Mouse (Mus musculus): ENCODE measurements around the gene Dlat. TPM values are rescaled to one million over a fixed set of nuclear protein-coding genes. Genes with fewer than 3 reads are reported as not detected.
"Not testable (repeated sequence)": the region's sequence is repeated elsewhere in the genome, so short reads cannot be mapped to it uniquely, and the experiment has no call there.

Gene Dlat
- total RNA-seq, 2 experiments from 2014 or later = 122 to 124 TPM

DNA sequence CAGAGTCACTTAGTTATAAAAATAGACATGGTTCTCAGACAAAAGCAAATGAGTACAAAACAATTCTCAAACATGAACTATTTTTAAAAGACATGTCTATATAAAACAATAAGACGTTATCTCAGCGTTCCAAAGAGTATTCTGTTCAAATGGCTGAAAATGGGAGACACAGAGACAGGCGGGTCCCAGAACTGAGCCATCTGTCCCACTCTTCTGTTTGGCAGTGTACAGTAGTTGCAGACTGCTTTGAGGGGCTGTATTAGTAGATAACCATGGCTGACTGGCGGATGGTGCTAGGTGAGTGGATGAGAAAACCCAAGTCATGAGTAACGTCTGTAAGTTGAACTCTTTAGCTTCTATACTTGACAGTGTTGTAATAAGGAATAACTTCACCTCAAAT lies 5.2 kb upstream of the Dlat start:
- DNase-seq (ENCODE audit: low spot score in 2 of 2) = peak; percentile 32 to 73

DNA sequence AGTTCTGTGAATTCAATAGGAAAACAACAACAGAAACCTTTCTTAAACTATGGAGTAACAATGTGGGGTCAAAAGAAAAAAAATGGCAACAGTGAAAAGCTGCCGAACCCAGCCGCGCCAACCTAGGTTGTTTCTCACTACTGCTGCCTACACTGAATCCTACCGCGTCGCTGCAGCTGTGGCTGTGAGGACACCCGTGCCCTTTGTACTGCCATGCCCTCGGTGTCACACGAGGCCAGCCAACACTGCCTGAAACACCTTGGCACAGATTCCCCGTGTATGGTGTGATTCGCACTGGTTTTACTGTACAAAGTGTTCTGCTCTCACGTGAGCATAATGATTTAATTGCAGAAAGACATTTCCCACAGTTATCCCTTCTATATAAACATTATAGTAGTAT lies 851 bp upstream of the Dlat start:
- DNase-seq (ENCODE audit: low spot score in 2 of 2) = no peak

DNA sequence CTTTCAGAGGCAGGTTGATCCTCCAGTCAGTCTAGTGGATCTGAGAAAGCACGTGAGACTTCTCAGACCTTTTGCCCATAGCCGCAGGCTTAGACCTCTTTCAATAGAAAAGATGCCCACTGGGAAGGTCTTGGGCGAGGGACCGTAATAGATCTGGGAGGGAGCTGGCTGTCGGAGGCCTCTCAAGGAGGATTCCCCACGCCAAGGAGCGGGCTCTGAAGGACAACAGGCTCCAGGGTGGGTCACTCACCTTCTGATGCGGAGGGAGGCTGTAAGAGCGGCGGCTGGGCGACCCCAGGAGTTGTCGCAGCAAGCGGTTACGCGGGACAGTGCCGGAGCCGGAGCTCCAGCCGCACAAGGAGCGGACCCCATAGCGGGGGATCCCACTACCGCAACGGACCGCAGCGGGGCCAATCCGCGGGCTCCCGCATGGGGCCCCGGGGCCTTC lies 615 bp downstream of the Dlat start:
- no peak for DNase-seq (ENCODE audit: low spot score in 2 of 2)

GRCm38 (mm10) chr9:50658391-50658790 lies 1.2 kb downstream of the Dlat start:
- DNase-seq (ENCODE audit: low spot score in 2 of 2) = no peak

DNA sequence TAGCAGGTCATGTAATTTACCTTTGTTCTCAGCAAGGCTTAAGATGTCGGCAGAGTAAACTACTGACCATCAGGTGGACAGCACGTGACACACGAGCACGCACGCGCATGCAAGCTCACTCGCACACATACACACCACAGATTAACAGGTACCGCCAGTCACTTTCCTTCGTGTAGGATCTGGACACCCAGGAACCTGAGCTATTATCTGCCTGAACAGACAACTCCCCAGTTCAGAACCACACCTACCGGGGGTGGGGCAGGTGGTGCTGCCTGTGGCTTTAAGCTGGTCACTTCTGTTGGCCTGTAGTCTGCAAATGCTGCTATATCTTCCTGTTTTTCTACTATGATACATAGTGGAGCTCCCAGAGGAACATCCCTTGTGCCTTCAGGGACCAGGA lies 9.1 kb downstream of the Dlat start:
- no peak for DNase-seq (ENCODE audit: low spot score in 2 of 2)

GRCm38 (mm10) chr9:50646826-50647370 lies 12.7 kb downstream of the Dlat start:
- no peak for DNase-seq (ENCODE audit: low spot score in 2 of 2)

GRCm38 (mm10) chr9:50634270-50634669 lies 25.3 kb downstream of the Dlat start:
- DNase-seq (ENCODE audit: low spot score in 2 of 2) = no peak

DNA sequence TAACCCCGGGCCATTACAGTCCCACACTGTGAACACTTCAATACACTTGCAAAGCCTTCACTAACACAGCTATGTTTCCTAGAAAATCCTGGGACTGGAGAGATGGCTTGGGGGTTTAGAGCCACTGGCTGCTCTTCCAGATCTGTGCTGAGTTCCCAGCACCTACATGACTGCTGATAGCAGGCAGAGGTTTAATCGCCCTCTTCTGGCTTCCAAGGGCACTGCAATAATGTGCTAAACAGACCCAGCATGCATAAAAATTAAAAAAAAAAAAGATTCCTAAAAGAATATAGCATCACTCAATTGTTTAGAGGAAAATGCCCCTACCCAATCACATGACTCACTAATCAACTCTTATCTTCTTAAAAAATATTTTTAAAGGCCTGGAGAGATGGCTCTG lies 26.5 kb downstream of the Dlat start:
- no peak for DNase-seq (ENCODE audit: low spot score in 2 of 2)

DNA sequence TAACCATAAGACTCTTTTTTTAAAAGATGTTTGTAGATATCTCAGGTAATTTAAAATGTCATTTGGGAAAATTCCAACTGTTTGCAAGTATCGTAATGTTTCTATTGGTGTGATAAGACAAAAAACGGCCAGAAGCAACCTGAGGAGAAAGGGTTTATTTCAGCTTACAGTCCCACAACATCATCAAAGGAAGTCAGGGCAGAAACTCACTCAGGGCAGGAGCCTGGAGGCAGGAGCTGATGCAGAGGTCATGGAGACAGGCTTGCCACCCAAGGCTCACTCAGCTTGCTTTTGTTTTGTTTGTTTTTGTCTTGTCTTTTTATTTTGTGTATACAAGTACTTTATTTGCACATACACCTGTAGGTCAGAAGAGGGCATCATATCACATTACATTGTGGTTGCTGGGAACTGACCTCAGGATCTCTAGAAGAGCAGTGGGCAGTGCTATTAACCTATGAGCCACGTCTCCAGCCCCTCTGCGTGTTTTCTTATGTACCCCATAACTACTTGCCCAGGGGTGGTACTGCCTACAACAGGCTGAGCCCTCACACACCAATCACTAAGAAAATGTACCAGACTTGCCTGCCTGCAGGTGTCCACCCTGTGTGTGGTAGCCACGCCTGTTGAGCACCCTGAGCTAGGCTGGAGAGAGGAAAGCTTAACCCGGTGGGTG lies 27.4 kb downstream of the Dlat start:
- DNase-seq (ENCODE audit: low spot score in 2 of 2) = no peak

- not testable (repeated sequence) for DNase-seq (ENCODE audit: low spot score in 2 of 2)
Measured at GRCm38 (mm10) chr9:50630903-50631302, 28.7 kb downstream of the Dlat start.

- DNase-seq (ENCODE audit: low spot score in 2 of 2) = no peak
Measured at GRCm38 (mm10) chr9:50617794-50618330, 41.7 kb downstream of the Dlat start.

DNA sequence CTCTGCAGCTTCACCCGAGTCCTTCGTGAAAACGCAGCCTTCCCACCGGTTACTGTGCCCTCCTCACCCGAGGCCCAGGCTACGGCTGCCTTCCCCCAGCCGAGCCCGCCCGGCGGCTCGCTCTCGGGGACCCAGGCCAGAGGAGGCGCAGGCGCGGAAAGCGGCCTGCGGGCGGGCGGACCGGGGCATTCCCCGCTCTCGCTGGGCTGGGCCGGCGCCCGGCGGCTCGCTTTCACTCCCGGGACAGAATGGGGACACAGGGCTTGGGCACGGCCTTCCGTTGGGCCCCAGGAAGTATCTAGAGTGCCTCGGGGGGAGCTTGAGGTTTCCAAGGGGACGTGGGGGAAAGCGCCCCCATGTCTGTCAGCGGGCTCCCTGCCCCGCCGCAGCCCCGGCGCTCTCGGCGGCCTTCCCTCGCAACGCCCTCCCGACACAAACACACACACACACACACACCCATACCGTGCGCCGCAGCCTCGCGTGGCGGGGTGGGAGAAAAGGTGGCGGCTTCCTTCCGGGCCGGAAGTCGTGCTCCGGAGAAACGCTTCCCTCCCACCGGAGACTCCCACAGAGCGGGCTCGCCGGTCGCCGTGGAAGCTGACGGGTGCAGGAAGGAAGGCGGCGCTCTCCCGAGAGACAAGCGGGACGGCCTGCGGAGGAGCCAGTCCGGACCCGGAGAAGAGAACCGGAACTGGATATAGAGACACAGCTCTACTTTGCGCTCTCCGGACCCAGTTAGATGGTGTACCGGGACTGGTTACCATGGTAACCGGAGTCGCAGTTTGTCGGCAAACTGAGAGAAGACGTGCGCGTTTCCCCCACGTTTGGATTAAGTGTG lies 42.6 kb downstream of the Dlat start, which contains the start of the genes Pih1d2 and Nkapd1:
Gene Pih1d2, plus strand, starts transcription at position 556 of the 838 bp plus-strand sequence.
Gene Nkapd1, minus strand, starts transcription at position 699 of the 838 bp plus-strand sequence.
- peak; percentile 83 to 95 for DNase-seq (ENCODE audit: low spot score in 2 of 2)

GRCm38 (mm10) chr9:50616161-50616560 lies 43.4 kb downstream of the Dlat start:
- DNase-seq (ENCODE audit: low spot score in 2 of 2) = no peak

DNA sequence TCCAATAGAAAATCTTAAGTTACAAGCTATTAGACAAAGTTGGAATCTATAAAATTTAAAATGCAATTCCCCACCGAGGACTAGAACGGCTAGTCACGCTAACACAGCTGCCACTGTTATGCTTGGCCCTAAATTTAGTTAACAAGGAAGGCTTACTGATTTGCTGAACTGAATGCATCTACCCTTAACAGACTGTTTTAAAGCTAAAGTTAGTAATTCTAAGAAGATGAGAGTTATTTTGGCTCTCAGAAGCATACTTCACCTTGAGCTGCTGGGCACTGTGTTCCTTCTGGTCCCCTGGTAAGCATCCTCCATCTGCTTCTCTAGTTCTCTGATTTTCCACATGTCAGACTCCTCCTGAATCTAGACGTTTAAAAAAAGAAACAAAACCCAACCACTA lies 47.5 kb downstream of the Dlat start:
- DNase-seq (ENCODE audit: low spot score in 2 of 2) = no peak

DNA sequence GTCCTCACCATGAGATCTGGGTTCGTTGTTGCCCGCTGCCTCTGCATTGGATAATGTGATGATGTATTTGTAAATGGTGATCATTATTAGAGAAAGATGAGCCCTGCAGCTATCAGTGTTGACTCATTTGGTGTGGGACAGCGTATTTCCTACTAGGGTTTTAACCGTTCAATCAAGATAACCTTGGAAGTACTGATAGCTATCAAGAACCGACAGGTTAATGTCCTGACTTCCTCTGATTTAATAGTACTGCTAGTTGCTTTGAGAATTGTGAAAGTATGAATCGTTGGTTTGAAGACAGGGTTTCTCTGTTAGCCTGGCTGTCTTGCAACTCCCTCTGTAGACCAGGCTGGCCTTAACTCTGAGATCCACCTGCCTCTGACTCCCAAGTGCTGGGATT lies 55.2 kb downstream of the Dlat start:
- no peak for DNase-seq (ENCODE audit: low spot score in 2 of 2)

- DNase-seq (ENCODE audit: low spot score in 2 of 2) = no peak
Measured at GRCm38 (mm10) chr9:50603998-50604324, 55.6 kb downstream of the Dlat start.

- DNase-seq (ENCODE audit: low spot score in 2 of 2) = peak; percentile 93 to 97
Measured at GRCm38 (mm10) chr9:50603189-50603997, 56.2 kb downstream of the Dlat start, which contains the start of the genes Sdhd and Timm8b. Gene Sdhd, minus strand, starts transcription at chr9:50603812. Gene Timm8b, plus strand, starts transcription at chr9:50603910.

DNA sequence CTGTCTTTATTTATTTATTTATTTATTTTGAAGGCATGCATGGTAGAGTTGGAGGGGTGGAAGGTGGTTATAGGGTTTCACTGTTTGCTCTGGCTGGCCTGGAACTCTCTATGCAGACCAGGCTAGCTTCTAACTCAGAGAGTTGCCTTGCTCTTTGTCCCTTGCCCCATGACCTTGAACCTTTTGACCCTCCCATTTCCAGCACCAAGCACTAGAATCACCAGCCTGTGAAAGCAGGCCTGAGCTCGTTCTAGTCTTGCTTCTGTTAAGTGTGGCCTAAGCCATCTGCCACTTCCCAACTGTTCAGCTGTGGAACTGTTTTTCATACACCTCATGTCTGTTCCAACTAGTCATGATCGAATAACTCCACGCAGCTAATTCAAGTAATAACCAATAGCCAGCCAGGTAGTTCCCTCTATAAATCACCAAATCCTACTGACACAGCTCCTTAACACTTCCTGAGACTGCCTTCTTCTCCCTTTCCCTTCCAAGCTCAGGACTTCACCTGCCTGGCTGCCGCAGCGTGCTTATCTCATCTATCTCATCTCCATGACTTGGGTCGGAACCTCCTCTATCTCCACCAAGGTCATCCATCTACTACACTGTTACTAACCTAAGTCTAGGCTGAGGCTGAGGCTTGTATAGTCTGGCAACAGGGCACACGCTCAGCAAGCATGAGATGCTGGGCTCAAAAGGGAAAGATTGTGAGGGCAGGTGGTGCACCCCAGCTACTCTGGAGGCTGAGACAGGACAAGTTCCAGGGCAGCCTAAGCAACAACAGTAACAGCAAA lies 57.3 kb downstream of the Dlat start:
- DNase-seq (ENCODE audit: low spot score in 2 of 2) = no peak

GRCm38 (mm10) chr9:50601536-50601935 lies 58.0 kb downstream of the Dlat start:
- DNase-seq (ENCODE audit: low spot score in 2 of 2) = no peak

DNA sequence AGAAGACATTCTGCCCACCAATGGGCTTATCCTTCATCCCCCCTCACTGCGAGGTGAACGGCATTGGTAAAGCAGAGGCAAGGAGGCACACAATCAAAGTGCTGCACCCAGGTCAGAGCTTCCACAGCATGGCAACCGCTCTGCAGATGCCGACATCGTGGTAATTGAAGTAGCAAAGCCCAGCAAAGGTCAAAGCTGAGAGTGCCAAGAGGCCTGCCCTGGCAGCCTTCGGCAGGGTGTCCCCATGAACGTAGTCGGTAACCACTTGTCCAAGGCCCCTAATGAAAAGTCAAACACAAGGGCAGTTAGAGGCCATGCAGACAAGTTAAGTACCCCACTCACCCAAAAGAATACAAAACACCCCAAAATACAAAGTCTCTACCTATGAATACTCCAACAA lies 62.6 kb downstream of the Dlat start:
- DNase-seq (ENCODE audit: low spot score in 2 of 2) = no peak

Measured in layer of hippocampus, adult 18-20 months (tissue).